Mouse (Mus musculus) small intestine, adult 2 months (tissue): Measurements from ENCODE around the gene Sox15. TPM values are rescaled to one million over a fixed set of nuclear protein-coding genes. Genes with fewer than 3 reads are reported as not detected.

Source experiments
- H3K27ac ChIP-seq: fragments of 200-500 bp; 2 replicates; pipeline ENCODE4 v1.5.1; 2012; ENCODE audit warnings: low read depth, low read length, control low read depth, inconsistent platforms; ENCODE audit not compliant: insufficient read depth
- H3K27me3 ChIP-seq: fragments of 200-500 bp; 2 replicates; pipeline ENCODE4 v1.6.1; 2012; ENCODE audit warnings: mild to moderate bottlenecking, moderate library complexity, low read length, inconsistent platforms; ENCODE audit not compliant: control insufficient read depth, insufficient read depth
- H3K36me3 ChIP-seq: fragments of 200-500 bp; 2 replicates; pipeline ENCODE4 v1.6.1; 2012; ENCODE audit warnings: mild to moderate bottlenecking, low read length, control low read depth, inconsistent platforms; ENCODE audit not compliant: control insufficient read depth, insufficient read depth
- H3K4me1 ChIP-seq: fragments of 200-500 bp; 2 replicates; pipeline ENCODE4 v1.6.1; 2012; ENCODE audit warnings: low read length, inconsistent platforms, mixed read lengths; ENCODE audit not compliant: control insufficient read depth, insufficient read depth, insufficient read length
- H3K4me3 ChIP-seq: fragments of 200-500 bp; 2 replicates; pipeline ENCODE4 v1.5.1; 2012; ENCODE audit warnings: low read depth, mild to moderate bottlenecking, control low read depth, inconsistent platforms, low read length, moderate library complexity
- CTCF ChIP-seq: fragments of 200-500 bp; IDR thresholded peaks from 2 replicates; pipeline ENCODE4 v1.5.1; 2012; ENCODE audit warnings: low read depth, mild to moderate bottlenecking, control low read depth, inconsistent platforms, low read length, moderate library complexity, mixed read lengths; ENCODE audit not compliant: insufficient replicate concordance, insufficient read length; ENCODE audit errors: extremely low read depth
- POLR2A ChIP-seq: fragments of 200-500 bp; IDR thresholded peaks from 2 replicates; pipeline ENCODE4 v1.6.1; 2012; ENCODE audit warnings: low read depth, mild to moderate bottlenecking, control low read depth, inconsistent platforms, low read length, moderate library complexity
- WGBS: fragments of 180-500 bp; shearing (Covaris S2); methylation state at CpG from one replicate; pipeline ENCODE4 v1.1.7; 2018; 5-methylcytosine and 5-hydroxymethylcytosine counted together
- polyA plus RNA-seq: library from polyadenylated mRNA; depleted of rRNA; stranded (reverse); fragments of >200 nt; gene quantifications from 2 replicates; pipeline ENCODE4 v1.2.3, GENCODE M21; 2012; rRNA removed

Sox15 gene
- 0.43 TPM in 1 of 2 replicates, not detected in the other for polyA plus RNA-seq

DNA sequence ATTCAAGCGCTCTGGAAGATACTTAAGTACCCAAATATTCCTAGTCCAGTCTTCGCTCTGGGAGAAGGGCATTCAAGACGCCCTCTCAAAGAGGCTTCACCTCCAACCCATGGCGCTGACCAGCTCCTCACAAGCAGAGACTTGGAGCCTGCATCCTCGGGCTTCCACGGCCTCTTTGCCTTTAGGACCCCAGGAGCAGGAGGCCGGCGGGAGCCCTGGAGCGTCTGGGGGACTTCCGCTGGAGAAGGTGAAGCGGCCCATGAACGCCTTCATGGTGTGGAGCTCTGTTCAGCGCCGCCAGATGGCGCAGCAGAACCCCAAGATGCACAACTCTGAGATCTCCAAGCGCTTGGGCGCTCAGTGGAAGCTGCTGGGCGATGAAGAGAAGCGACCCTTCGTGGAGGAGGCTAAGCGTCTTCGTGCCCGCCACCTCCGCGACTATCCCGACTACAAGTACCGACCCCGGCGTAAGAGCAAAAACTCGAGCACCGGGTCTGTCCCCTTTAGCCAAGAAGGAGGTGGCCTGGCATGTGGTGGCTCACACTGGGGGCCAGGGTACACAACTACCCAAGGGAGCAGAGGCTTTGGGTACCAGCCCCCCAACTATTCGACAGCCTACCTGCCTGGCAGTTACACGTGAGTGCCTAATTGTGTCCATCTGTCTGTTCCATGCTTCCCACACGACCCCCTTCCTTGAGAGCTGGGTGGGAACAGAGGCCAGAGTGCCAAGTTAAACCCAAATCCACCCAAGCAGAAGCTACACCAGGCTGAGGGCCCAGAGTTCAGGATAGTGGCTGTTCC, at the start of gene Sox15:
TSS of gene Sox15 (plus strand) at position 51 of the 801 bp plus-strand sequence.
- Histone ChIP-seq H3K4me1 (no peaks in the 10 kb centered on the region), H3K27ac (no peak within 1 kb of the TSS), H3K36me3 (peaks cover 54% of the 10 kb centered on the region), H3K4me3 (no peak within 1 kb of the TSS), H3K27me3 (no peaks in the 10 kb centered on the region)
- WGBS: 53% methylated on average over 34 of the region's 34 CpGs
- no peak for TF ChIP-seq POLR2A
- TF ChIP-seq CTCF: peak; percentile 68

DNA sequence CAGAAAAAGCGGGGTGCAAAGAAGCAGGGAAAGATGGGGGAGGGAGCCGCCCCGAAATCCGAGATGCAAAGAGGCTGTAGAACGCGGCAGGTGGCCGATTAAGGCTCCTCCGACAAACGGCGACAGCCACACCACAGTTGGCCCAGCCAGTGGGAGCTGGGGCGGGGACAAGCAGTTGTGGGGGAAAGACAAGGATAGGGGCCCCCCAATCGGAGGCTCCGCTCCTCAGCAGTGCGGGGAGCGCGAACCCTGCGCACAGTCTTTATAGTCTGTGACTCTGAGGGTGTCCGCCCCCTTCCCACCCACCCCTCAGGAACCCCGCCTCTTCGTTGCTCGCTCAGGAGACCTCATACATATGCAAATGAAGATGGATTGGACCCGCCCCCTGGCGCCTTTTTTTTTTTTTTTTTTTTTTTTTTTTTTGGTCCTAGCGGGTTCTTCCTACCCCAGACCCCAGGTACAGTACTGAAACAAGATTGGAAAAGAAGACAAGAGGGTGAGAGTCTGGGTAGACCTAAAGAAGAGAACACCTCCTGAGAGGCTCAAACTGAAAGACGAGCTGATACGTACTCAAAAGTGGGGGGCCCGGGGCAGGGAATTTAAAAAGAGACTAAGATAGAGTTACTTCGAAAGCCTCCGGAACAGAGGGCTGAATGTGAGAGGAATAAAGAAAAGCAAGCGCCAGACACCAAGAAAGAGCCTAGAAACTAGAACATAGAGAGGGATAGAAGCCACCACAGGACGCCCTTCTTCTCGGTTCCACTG, 49.2 kb upstream of the Sox15 start, which contains the start of gene Atp1b2:
TSS of gene Atp1b2 (minus strand) at position 217 of the 765 bp plus-strand sequence.
- Histone ChIP-seq H3K4me3 (peak within 1 kb of the TSS; percentile 68), H3K27me3 (peaks cover 12% of the 10 kb centered on the region), H3K4me1 (peaks cover 11% of the 10 kb centered on the region), H3K27ac (no peak within 1 kb of the TSS), H3K36me3 (no peaks in the 10 kb centered on the region)
- 3% methylated on average over 32 of the region's 32 CpGs for WGBS
- TF ChIP-seq CTCF: 0 out of 2 replicates have a peak, but pooled peaks have one; percentile 0
- peak; percentile 75; the same call in 1 of the 2 replicates for TF ChIP-seq POLR2A

DNA sequence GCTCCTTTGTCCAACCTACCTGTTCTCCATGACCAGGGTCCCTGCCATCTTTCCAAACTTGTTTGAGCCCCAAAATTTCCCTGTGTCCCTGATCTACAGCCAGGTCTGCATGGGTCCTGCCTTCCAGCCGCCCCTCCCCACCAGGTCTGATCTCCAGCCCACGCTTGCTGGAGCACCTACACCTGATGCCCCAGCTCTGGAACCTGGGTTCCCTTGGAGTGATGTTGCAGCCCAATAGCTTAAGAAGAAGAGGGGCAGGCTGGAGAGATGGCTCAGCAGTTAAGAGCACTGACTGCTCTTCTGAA, 48.7 kb upstream of the Sox15 start:
- Histone ChIP-seq H3K27me3 (peaks cover 12% of the 10 kb centered on the region), H3K27ac (no peak overlapping the region), H3K4me1 (peaks cover 11% of the 10 kb centered on the region), H3K4me3 (no peak overlapping the region), H3K36me3 (no peaks in the 10 kb centered on the region)
- TF ChIP-seq POLR2A (no peak), CTCF (no peak)
- WGBS: 77% methylated on average over 2 of the region's 2 CpGs

GRCm38 (mm10) chr11:69606832-69607231, 48.3 kb upstream of the Sox15 start:
- TF ChIP-seq CTCF (no peak), POLR2A (no peak)
- peaks cover 12% of the 10 kb centered on the region for H3K27me3 ChIP-seq
- 81% methylated on average over 2 of the region's 2 CpGs for WGBS
- no peak overlapping the region for H3K4me3 ChIP-seq
- H3K36me3 ChIP-seq: no peaks in the 10 kb centered on the region
- H3K27ac ChIP-seq: no peak overlapping the region
- H3K4me1 ChIP-seq: peaks cover 11% of the 10 kb centered on the region

DNA sequence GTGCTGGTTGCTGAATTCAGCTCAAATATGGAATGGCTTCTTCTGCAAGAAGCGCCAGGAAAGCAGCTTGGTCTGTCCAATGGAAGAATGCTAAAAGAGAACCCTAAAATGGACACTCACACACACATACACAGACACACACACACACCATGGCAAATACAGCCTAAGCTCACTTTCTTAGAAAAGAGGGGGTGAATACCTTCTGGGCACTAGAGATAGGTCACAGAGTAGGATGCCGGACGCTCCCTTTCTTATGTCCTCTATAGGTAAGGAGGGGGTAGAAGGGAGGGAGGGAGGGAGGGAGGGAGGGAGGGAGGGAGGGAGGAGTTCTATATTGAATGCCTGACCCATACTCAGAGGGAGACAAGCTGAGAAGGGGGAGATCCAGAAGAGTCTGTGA, 46.6 kb upstream of the Sox15 start:
- no peak for TF ChIP-seq CTCF
- TF ChIP-seq POLR2A: no peak
- 81% methylated on average over 3 of the region's 3 CpGs for WGBS
- no peak overlapping the region for H3K4me3 ChIP-seq
- H3K27ac ChIP-seq: no peak overlapping the region
- H3K27me3 ChIP-seq: peaks cover 12% of the 10 kb centered on the region
- H3K4me1 ChIP-seq: peaks cover 11% of the 10 kb centered on the region
- H3K36me3 ChIP-seq: no peaks in the 10 kb centered on the region

GRCm38 (mm10) chr11:69609416-69609815, 45.7 kb upstream of the Sox15 start:
- Histone ChIP-seq H3K4me3 (no peak overlapping the region), H3K27me3 (peaks cover 10% of the 10 kb centered on the region), H3K36me3 (no peaks in the 10 kb centered on the region), H3K27ac (no peak overlapping the region), H3K4me1 (peaks cover 11% of the 10 kb centered on the region)
- 63% methylated on average over 7 of the region's 7 CpGs for WGBS
- TF ChIP-seq POLR2A: no peak
- TF ChIP-seq CTCF: no peak

GRCm38 (mm10) chr11:69610899-69611298, 44.2 kb upstream of the Sox15 start:
- H3K4me3 ChIP-seq: no peak overlapping the region
- H3K27me3 ChIP-seq: no peaks in the 10 kb centered on the region; the same call in 1 of the 2 replicates

More at GRCm38 (mm10) chr11:69610899-69611298, 44.2 kb upstream of the Sox15 start:
- Histone ChIP-seq H3K27ac (no peak overlapping the region), H3K4me1 (peaks cover 5% of the 10 kb centered on the region; the same call in 1 of the 2 replicates), H3K36me3 (no peaks in the 10 kb centered on the region)
- TF ChIP-seq POLR2A: no peak
- TF ChIP-seq CTCF: no peak
- 60% methylated on average over 4 of the region's 4 CpGs for WGBS
